Mouse (Mus musculus): ENCODE results near the gene Rbm4. TPM values are rescaled to one million over a fixed set of nuclear protein-coding genes. Genes with fewer than 3 reads are reported as not detected.
"Not testable (repeated sequence)": the region's sequence is repeated elsewhere in the genome, so short reads cannot be mapped to it uniquely, and the experiment has no call there.

The Rbm4 gene
- total RNA-seq, 2 experiments from 2014 or later = 43.1 to 49.2 TPM

- intact Hi-C loops (cut with DNase I) = no loop called here
- DNase-seq = no peak
Observed at GRCm38 (mm10) chr19:4802691-4803091, 9.0 kb upstream of the Rbm4 start.

GRCm38 (mm10) chr19:4799083-4799482, 5.4 kb upstream of the Rbm4 start:
- intact Hi-C loops (cut with DNase I) = no loop called here
- DNase-seq = no peak

DNA sequence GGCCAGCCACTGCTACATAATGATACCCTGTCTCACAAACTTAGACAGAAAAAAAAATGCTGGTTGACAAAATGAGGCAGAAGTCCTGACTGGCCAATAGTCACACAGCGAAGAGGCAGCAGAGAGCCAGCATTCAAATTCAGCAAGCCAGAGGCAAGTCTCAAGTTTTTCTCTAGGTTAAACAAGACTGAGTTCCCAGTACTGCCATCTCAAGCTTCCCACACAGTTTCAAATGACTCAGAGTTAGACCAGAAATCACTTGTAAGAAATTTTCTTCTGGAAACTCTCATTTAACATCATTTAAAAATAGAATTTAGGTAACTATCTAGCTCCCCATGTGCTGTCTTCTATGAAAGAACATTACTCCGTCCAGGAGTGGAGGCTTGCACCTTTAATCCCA, 4.1 kb upstream of the Rbm4 start:
- DNase-seq = no peak
- intact Hi-C loops (cut with DNase I) = no loop called here

GRCm38 (mm10) chr19:4795929-4796328, 2.2 kb upstream of the Rbm4 start:
- no peak for DNase-seq
- intact Hi-C loops (cut with DNase I) = no loop called here

GRCm38 (mm10) chr19:4793281-4793830, 345 bp downstream of the Rbm4 start:
- intact Hi-C loops (cut with DNase I) = no loop called here
- no peak for DNase-seq

GRCm38 (mm10) chr19:4786313-4786712, 7.4 kb downstream of the Rbm4 start:
- intact Hi-C loops (cut with DNase I) = no loop called here
- DNase-seq = no peak

DNA sequence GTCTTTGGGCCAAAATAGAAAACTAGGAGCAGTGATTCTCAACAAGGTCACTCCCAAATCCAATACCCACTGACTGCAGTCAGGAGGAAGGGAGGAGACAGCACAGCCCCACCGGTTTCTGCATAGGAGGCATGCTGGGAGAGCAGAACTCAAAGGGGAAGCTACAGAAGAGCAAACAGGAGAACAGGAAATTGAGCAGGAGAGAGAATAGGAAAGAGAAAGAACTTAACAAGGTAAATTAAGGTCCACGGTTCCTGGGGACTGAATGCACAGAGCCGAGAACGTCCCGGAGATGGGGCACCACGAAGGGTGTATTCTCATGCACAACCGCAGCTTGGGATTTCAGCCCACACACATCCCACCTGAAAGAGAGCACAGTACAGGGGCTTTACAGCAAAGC, 8.5 kb downstream of the Rbm4 start:
- intact Hi-C loops (cut with DNase I) = no loop called here
- DNase-seq = no peak

DNA sequence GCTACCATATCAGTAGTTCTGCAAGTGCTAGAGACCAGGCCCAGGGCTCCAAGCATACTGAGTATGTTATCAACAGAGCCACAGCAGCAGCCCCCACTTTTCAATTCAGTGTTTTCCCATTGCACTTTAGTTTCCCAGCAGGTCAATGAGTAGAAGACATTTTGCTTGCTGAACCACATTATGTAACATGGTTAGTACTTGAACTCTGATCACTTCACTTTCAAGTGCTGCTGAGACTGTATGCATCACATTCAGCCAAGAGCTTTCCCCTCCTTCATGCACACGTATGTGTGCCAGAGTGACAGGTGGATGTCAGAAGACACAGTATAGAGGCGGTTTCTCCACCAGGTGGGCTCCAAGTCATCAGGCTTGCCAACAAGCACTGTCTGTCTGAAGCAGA, 10.8 kb downstream of the Rbm4 start:
- DNase-seq = no peak
- intact Hi-C loops (cut with DNase I) = no loop called here

DNA sequence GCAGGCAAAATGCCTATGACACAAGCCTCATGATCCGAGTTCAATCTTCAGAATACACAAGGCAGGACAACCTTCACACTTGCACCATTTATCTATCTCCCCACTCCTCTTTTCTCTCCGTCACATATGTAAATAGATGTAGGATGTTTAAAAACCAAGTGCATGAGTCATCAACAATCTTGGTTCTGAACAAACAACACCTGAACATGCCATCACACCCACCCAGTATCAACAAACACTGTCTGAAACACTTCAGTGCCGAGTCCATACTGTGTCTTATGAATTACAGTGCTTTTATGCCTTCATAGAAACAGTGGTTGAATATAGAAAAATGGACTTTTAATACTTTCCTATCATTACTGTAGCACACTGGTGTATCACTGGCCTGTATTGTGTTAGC, 20.9 kb downstream of the Rbm4 start:
- intact Hi-C loops (cut with DNase I) = no loop called here
- no peak for DNase-seq

DNA sequence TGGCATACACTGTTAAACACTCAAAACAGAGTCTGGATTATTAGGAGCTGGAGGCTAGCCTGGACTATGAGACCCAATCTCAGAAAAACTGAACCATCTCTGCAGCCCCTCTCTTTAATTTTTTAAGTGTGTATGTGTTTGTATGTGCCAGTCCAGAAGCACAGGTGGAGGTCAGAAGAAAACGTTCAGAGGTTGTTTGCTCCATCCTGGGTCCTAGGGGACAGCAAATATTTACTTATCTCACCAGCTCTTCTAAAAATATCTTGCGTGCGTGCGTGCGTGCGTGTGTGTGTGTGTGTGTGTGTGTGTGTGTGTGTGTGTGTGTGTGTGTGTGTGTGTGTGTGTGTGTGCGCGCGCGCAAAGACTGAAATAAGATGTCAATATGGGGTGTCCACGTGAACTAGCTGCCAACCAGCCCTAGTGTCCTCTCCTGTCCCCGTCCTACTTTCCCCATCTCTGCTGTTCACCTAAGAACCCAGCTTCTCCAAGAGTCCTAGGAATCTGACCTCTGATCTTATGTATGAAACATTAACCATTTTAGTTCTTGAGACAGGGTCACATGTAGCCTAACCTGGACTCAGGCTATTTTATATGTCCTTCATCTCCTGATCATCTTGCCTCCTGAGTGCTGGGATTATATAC, 26.1 kb downstream of the Rbm4 start:
- intact Hi-C loops (cut with DNase I) = no loop called here

DNA sequence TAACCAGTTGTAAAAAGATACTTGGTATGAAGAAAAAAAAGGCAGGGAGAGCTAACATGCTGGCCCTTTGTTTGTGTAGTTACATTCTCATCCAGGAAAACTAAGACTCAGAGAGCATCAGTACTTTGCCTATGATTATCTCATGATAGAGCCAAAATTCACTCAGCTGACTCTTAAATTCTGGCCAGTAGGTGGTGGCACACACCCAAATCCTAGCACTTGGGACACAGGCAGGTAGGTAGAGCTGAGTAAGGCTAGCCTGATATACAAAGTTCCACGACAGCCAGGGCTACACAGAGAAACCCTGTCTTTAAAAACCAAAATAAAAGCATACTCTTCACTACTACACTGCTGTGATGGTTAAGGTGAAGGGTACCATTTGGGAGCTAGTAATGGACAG, 30.8 kb downstream of the Rbm4 start:
- intact Hi-C loops (cut with DNase I) = no loop called here

More for the DNA sequence above, 26.1 kb downstream of the Rbm4 start:
- no peak for DNase-seq

DNA sequence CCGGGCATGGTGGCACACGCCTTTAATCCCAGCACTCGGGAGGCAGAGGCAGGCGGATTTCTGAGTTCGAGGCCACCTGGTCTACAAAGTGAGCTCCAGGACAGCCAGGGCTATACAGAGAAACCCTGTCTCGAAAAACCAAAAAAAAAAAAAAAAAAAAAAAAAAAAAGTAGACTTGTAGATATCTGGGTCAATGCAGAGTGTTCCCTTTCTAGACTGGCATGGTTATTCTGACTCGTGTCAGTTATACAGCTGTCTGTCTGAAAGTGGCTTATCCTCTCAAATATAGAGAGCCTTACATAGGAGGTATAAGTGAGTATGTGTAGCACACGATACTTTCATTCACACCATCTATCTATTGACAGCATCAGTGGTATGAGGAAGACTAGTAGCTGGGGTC, 33.2 kb downstream of the Rbm4 start:
- DNase-seq = not testable (repeated sequence)
- intact Hi-C loops (cut with DNase I) = loop anchor here (2.0 kb wide), 1 partner anchor 28 kb away; no protein-coding TSS in a partner anchor

More for the DNA sequence above, 30.8 kb downstream of the Rbm4 start:
- DNase-seq = no peak

DNA sequence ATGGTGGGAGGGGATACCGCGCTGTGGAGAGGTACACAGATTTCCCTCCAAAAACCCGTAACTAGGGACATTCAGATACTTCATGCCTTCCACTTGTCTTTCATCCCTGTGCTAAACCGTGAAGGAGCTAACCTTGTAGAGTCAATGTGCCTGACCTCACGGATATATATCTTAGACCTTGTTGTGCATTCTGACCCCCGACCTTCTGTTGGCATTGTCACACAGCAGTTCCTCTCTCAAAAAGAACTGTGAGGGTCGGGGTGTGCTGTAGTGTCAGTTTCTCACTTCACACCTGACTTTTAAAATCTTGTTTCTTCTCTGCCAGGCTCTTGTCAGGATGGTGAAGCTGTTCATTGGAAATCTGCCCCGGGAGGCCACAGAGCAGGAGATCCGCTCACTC, 36.8 kb downstream of the Rbm4 start:
- DNase-seq = no peak

DNA sequence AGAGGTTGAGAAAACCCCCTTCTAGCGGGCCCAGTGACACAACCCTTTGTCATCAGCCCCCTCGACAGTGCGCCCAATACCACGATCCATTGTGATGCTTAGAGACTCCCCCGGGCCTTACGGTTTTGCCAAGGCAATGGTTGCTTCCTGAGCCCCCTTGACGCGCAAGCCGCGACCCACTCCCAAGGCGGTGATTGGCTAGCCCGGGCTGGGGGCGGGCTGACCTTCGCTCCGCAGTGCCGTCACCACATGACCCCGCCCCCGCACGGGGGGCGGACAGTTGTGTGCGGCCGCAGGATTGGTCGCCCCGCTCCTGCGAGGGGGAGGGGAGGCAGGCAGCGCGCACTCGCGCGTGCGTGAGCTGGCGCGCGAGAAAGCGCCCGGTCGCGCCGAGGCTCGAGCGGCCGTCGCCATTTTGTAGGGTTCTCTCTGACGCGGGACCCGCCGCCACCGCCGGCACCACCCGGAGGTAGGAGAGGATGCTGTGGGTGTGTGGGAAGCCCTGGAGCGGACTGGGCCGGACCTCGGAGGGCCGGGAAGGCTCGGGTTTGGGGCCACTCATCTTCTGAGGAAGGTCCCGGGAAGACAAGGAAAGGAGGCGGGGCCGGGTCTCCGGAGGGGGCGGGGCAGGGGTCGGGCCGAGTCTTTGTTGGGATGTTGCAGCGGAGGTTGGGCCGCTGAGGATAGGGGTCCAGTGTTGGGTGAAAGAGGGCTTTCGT, 37.3 kb downstream of the Rbm4 start, which contains the start of gene Rbm4b:
TSS of gene Rbm4b (plus strand) at position 305 of the 719 bp plus-strand sequence.
- intact Hi-C loops (cut with DNase I) = loop anchor here (5.0 kb wide), 1 partner anchor 151 kb away; the partner anchor contains the start of gene Bbs1
- DNase-seq = peak; percentile 96 to 97

More for the DNA sequence above, 36.8 kb downstream of the Rbm4 start:
- intact Hi-C loops (cut with DNase I) = loop anchor here (5.0 kb wide), 1 partner anchor 150 kb away; the partner anchor contains the start of gene Bbs1

GRCm38 (mm10) chr19:4755565-4756192, 38.0 kb downstream of the Rbm4 start:
- intact Hi-C loops (cut with DNase I) = loop anchor here (1.0 to 5.0 kb wide), 4 partner anchors 57 to 213 kb away; partner anchors contain the start of gene Bbs1

GRCm38 (mm10) chr19:4749975-4750374, 43.7 kb downstream of the Rbm4 start:
- no peak for DNase-seq
- intact Hi-C loops (cut with DNase I) = no loop called here

More at GRCm38 (mm10) chr19:4755565-4756192, 38.0 kb downstream of the Rbm4 start:
- peak; percentile 93 to 95 for DNase-seq

DNA sequence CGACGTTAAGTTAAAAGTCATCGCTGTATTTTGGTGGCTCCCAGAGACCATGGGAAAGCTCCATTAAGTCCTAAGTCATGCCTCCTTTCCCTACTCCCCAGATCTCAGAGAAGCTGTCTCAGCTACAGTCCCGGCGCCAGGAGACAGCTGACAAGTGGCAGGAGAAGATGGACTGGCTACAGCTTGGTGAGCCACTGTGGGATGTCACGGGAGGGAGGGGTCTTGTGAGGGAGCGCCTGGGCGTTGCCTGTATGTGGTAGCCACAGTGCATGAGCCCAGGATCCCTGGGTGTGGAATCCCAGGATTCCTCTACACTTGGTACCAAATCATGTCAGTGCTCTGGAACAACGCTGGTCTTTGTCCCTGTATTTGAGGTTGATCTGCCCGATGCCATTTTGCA, 45.2 kb downstream of the Rbm4 start:
- intact Hi-C loops (cut with DNase I) = no loop called here
- DNase-seq = no peak

GRCm38 (mm10) chr19:4747631-4748312, 45.9 kb downstream of the Rbm4 start:
- intact Hi-C loops (cut with DNase I) = no loop called here
- no peak for DNase-seq

GRCm38 (mm10) chr19:4746611-4747010, 47.1 kb downstream of the Rbm4 start:
- DNase-seq = peak; percentile 46 to 50
- intact Hi-C loops (cut with DNase I) = no loop called here

DNA sequence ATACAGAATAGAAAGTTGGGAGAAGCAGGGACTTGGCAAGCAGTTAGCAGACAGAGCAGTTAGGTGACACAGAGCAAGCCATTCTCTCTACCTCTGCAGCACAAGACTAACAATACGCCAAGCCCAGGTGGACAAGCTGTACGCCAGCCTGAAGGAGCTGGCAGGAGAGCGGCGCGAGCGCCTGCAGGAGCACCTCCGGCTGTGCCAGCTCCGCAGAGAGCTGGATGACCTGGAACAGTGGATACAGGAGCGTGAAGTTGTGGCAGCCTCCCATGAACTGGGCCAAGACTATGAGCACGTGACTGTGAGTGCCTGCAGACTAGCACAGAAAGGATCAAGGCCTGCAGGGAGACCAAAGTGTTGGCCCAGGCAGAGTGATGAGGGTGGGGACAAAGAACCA, 48.0 kb downstream of the Rbm4 start:
- intact Hi-C loops (cut with DNase I) = no loop called here

GRCm38 (mm10) chr19:4745057-4745456, 48.6 kb downstream of the Rbm4 start:
- peak; percentile 62 to 66 for DNase-seq
- intact Hi-C loops (cut with DNase I) = no loop called here

More for the DNA sequence above, 48.0 kb downstream of the Rbm4 start:
- DNase-seq = no peak
